Mouse (Mus musculus) thymus, adult 2 months (tissue): ENCODE results near the gene Ppp1r12a. TPM values are rescaled to one million over a fixed set of nuclear protein-coding genes. Genes with fewer than 3 reads are reported as not detected.

Experiments used
- DNase-seq: peaks from one replicate; pipeline ENCODE4 v3.0.0; 2021
- H3K27ac ChIP-seq: fragments of 200-500 bp; 2 replicates; pipeline ENCODE4 v1.5.1; 2012; ENCODE audit warnings: low read length, control low read depth; ENCODE audit not compliant: control insufficient read depth, insufficient read depth
- H3K27me3 ChIP-seq: fragments of 200-500 bp; 2 replicates; pipeline ENCODE4 v1.6.1; 2012; ENCODE audit warnings: mild to moderate bottlenecking, low read length, moderate library complexity, mixed read lengths; ENCODE audit not compliant: control insufficient read depth, insufficient read depth
- H3K36me3 ChIP-seq: fragments of 200-500 bp; 2 replicates; pipeline ENCODE4 v1.6.1; 2012; ENCODE audit warnings: mild to moderate bottlenecking, low read length, moderate library complexity; ENCODE audit not compliant: control insufficient read depth, insufficient read depth
- H3K4me1 ChIP-seq: fragments of 200-500 bp; replicated peaks from 2 replicates; pipeline ENCODE4 v1.6.1; 2012; ENCODE audit warnings: low read length; ENCODE audit not compliant: control insufficient read depth, insufficient read depth
- H3K4me3 ChIP-seq: fragments of 200-500 bp; 2 replicates; pipeline ENCODE4 v1.5.1; 2012; ENCODE audit warnings: mild to moderate bottlenecking, low read length, control low read depth, moderate library complexity; ENCODE audit not compliant: control insufficient read depth, insufficient read depth
- CTCF ChIP-seq: fragments of 200-500 bp; IDR thresholded peaks from 2 replicates; pipeline ENCODE4 v1.5.1; 2012; ENCODE audit warnings: mild to moderate bottlenecking, control low read depth, low read length, moderate library complexity, borderline replicate concordance; ENCODE audit not compliant: control insufficient read depth, poor library complexity, insufficient read depth; ENCODE audit errors: extremely low read depth
- POLR2A ChIP-seq: fragments of 200-500 bp; IDR thresholded peaks from 2 replicates; pipeline ENCODE4 v1.6.1; 2012; ENCODE audit warnings: mild to moderate bottlenecking, low read length, control low read depth, moderate library complexity; ENCODE audit not compliant: control insufficient read depth, poor library complexity, insufficient read depth; ENCODE audit errors: extremely low read depth
- WGBS: fragments of 180-500 bp; shearing (Covaris S2); methylation state at CpG from one replicate; pipeline ENCODE4 v1.1.7; 2018; 5-methylcytosine and 5-hydroxymethylcytosine counted together
- polyA plus RNA-seq: library from polyadenylated mRNA; depleted of rRNA; stranded (reverse); fragments of >200 nt; gene quantifications from 2 replicates; pipeline ENCODE4 v1.2.3, GENCODE M21; 2012

Gene Ppp1r12a
- polyA plus RNA-seq, 1 experiment: 29.2 TPM

DNA sequence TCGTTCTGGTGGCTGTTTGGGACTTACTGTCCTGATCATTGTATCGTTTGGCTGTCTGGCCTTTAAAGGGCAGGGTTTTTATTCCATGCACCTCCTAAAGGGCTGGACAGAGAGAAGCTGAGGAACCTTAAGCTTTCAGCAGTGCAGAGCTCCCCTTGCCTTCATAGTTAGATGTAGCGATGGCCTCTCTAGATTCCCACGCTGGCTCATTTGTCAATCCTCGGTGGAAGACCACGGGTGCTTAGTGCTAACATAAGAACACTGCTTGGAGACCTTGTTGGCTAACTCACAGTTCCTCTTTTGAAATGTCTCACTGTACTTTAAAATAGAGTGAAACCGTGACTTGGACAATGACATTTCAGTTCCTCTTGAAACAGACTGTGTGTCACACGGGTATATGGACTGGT lies 29.4 kb downstream of the Ppp1r12a start:
- no peaks in the 10 kb centered on the region for H3K36me3 ChIP-seq
- no peak overlapping the region for H3K27ac ChIP-seq
- no peak for DNase-seq
- no peaks in the 10 kb centered on the region for H3K27me3 ChIP-seq
- H3K4me3 ChIP-seq: no peak overlapping the region
- H3K4me1 ChIP-seq: peaks cover 2% of the 10 kb centered on the region
- 46% methylated on average over 8 of the region's 8 CpGs for WGBS
- TF ChIP-seq CTCF (no peak), POLR2A (no peak)

GRCm38 (mm10) chr10:108192306-108192705 lies 30.3 kb downstream of the Ppp1r12a start:
- DNase-seq: no peak
- Histone ChIP-seq H3K4me1 (peaks cover 2% of the 10 kb centered on the region), H3K4me3 (no peak overlapping the region), H3K36me3 (no peaks in the 10 kb centered on the region), H3K27me3 (no peaks in the 10 kb centered on the region), H3K27ac (no peak overlapping the region)
- TF ChIP-seq CTCF (no peak), POLR2A (no peak)
- 84% methylated on average over 2 of the region's 2 CpGs for WGBS

- TF ChIP-seq POLR2A: no peak
- no peak for TF ChIP-seq CTCF
- Histone ChIP-seq H3K4me3 (no peak overlapping the region), H3K27ac (no peak overlapping the region), H3K4me1 (no peaks in the 10 kb centered on the region), H3K36me3 (no peaks in the 10 kb centered on the region), H3K27me3 (no peaks in the 10 kb centered on the region)
- no peak for DNase-seq
- WGBS: 91% methylated on average over 2 of the region's 2 CpGs
These were observed 34.1 kb downstream of the Ppp1r12a start for GRCm38 (mm10) chr10:108196124-108196523.

DNA sequence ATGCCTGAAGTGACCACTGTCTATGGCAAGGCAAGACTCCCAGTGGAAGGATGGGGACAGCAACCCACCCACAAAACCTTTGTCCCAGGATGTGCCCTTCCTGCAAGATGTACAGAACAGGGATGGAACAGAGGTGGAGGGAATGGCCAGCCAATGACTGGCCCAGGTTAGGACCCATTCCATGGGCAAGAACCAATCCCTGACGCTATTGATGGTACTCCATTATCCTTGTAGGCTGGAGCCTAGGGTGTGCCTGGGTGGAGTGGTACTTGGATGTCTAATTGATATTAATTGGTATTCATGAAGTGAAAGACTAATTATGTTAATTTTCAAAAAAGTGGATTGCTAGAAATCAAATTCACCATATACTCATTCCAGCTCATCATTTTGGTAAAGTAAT lies 35.5 kb downstream of the Ppp1r12a start:
- H3K36me3 ChIP-seq: no peaks in the 10 kb centered on the region
- DNase-seq: no peak
- 97% methylated on average over 1 of the region's 1 CpGs for WGBS
- H3K4me1 ChIP-seq: no peaks in the 10 kb centered on the region
- H3K27me3 ChIP-seq: no peaks in the 10 kb centered on the region
- TF ChIP-seq CTCF (no peak), POLR2A (no peak)
- H3K27ac ChIP-seq: no peak overlapping the region
- H3K4me3 ChIP-seq: no peak overlapping the region

DNA sequence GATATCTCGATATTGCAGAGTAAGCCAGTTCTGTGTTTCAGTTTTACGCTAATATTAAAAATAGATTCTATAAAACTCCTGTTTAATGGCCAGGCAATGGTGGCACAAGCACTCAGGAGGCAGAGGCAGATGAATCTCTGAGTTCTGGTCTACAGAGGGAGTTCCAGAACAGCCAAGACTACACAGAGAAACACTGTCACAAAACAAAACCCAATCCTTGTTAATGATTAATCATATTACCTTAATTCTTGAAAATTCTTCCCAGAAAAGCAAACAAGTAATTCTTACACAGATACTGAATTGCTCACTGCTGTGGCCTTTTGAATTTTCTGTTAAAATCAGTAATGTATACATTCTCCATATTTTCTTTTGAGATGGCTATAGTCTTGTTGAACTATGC lies 37.0 kb downstream of the Ppp1r12a start:
- Histone ChIP-seq H3K27me3 (no peaks in the 10 kb centered on the region), H3K36me3 (no peaks in the 10 kb centered on the region), H3K27ac (no peak overlapping the region), H3K4me3 (no peak overlapping the region), H3K4me1 (no peaks in the 10 kb centered on the region)
- DNase-seq: no peak
- no peak for TF ChIP-seq CTCF
- TF ChIP-seq POLR2A: no peak
- 91% methylated on average over 2 of the region's 2 CpGs for WGBS

- H3K36me3 ChIP-seq: no peaks in the 10 kb centered on the region; the same call in 1 of the 2 replicates
- no peaks in the 10 kb centered on the region; the same call in 1 of the 2 replicates for H3K4me1 ChIP-seq
- TF ChIP-seq CTCF (no peak), POLR2A (no peak)
- H3K27me3 ChIP-seq: no peaks in the 10 kb centered on the region
- 98% methylated on average over 4 of the region's 4 CpGs for WGBS
- H3K4me3 ChIP-seq: no peak overlapping the region
- no peak overlapping the region for H3K27ac ChIP-seq
- DNase-seq: no peak
These were observed 40.1 kb downstream of the Ppp1r12a start for GRCm38 (mm10) chr10:108202126-108202525.

- no peaks in the 10 kb centered on the region; the same call in 1 of the 2 replicates for H3K36me3 ChIP-seq
- TF ChIP-seq CTCF (no peak), POLR2A (no peak)
- no peaks in the 10 kb centered on the region; the same call in 1 of the 2 replicates for H3K4me1 ChIP-seq
- no peak for DNase-seq
- H3K4me3 ChIP-seq: no peak overlapping the region
- no peaks in the 10 kb centered on the region for H3K27me3 ChIP-seq
- no peak overlapping the region for H3K27ac ChIP-seq
These were observed 41.4 kb downstream of the Ppp1r12a start for GRCm38 (mm10) chr10:108203440-108203839.
